In the genomic region with DNA sequence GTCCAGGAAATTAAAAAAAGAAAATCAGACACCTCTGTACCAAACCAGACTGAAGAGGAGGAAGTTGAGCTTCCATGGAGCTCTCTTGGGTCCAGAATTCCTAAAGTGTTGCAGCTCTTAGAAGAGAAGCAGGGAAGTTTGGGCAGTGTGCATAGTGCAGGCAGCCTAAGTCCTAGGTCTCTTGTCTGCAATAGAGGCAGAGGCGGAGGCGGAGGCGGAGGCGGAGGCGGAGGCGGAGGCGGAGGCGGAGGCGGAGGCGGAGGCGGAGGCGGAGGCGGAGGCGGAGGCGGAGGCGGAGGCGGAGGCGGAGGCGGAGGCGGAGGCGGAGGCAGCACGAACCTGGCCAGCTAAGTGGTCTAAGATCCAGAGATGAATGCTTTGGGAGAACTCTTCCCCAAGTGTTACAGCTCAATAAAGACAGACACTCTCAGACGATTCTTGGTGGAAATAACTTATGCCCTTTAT, we compare ENCODE assay signal across 8 mouse cellular contexts. TPM values are rescaled to one million over a fixed set of nuclear protein-coding genes. Genes with fewer than 3 reads are reported as not detected.
DNase-seq lines count a peak whose midpoint lies in the region; ATAC-seq lines count a peak whose summit lies in the region.

No protein-coding gene starts in this region.

- H3K27ac ChIP-seq in heart, embryonic 12.5 days (ENCODE audit: poor library complexity, severe bottlenecking): no peak overlapping the region
- peak overlapping the region; percentile 95 for H3K27ac ChIP-seq in lung, embryonic 16.5 days (ENCODE audit: low read length)

- ATAC-seq in heart, embryonic 12.5 days (ENCODE audit: insufficient number of reproducible peaks, low FRiP score): no peak
- ATAC-seq in lung, embryonic 16.5 days (ENCODE audit: low read depth): peak; percentile 60

- H3K4me3 ChIP-seq in heart, embryonic 12.5 days: no peak overlapping the region
- peak overlapping the region; percentile 30 for H3K4me3 ChIP-seq in lung, embryonic 16.5 days (ENCODE audit: low read length)

- peaks cover 32% of the 10 kb centered on the region for H3K4me1 ChIP-seq in heart, embryonic 12.5 days (replicated peaks)
- H3K4me1 ChIP-seq in lung, embryonic 16.5 days (replicated peaks; ENCODE audit: control insufficient read depth, insufficient read depth, low read length): peaks cover 55% of the 10 kb centered on the region

- peak overlapping the region; percentile 38 for H3K4me2 ChIP-seq in heart, embryonic 12.5 days
- peak overlapping the region; percentile 50 for H3K4me2 ChIP-seq in lung, embryonic 16.5 days (ENCODE audit: low read depth, low read length)

- no peak overlapping the region for H3K9ac ChIP-seq in heart, embryonic 12.5 days
- H3K9ac ChIP-seq in lung, embryonic 16.5 days (ENCODE audit: low read length): peak overlapping the region; percentile 21

- WGBS in heart, embryonic 12.5 days: 1% methylated on average over 21 of the region's 23 CpGs
- under 1% methylated on average over 7 of the region's 23 CpGs for WGBS in lung, embryonic 16.5 days

- H3K36me3 ChIP-seq in heart, embryonic 12.5 days: no peaks in the 10 kb centered on the region
- H3K36me3 ChIP-seq in lung, embryonic 16.5 days (ENCODE audit: control insufficient read depth, insufficient read depth, low read length): no peaks in the 10 kb centered on the region
- H3K36me3 ChIP-seq in splenic B cell, adult 2 months (ENCODE audit: control insufficient read depth, insufficient read depth, low read length, poor library complexity, severe bottlenecking): no peaks in the 10 kb centered on the region

- no peaks in the 10 kb centered on the region for H3K27me3 ChIP-seq in heart, embryonic 12.5 days (replicated peaks)
- no peaks in the 10 kb centered on the region for H3K27me3 ChIP-seq in lung, embryonic 16.5 days (ENCODE audit: control insufficient read depth, insufficient read depth, low read depth, low read length)
- no peaks in the 10 kb centered on the region for H3K27me3 ChIP-seq in splenic B cell, adult 2 months (ENCODE audit: control insufficient read depth, insufficient read depth, low read length, poor library complexity, severe bottlenecking)

- peak; percentile 32 for DNase-seq in right cerebral cortex, postnatal 14 days
- no peak for DNase-seq in right cerebral cortex, postnatal 25 days
- peak; percentile 43 for DNase-seq in embryo, embryonic 10.5 days (ENCODE audit: low spot score)
- peak; percentile 71 to 74 for DNase-seq in kidney, adult 8-10 months
- peak; percentile 49 for DNase-seq in splenic B cell, adult 2 months (ENCODE audit: low read depth, low spot score)
- no peak for DNase-seq in layer of hippocampus, adult 9-10 months (ENCODE audit: low spot score)

- H3K9me3 ChIP-seq in heart, embryonic 12.5 days (replicated peaks): no peaks in the 10 kb centered on the region
- H3K9me3 ChIP-seq in lung, embryonic 16.5 days (ENCODE audit: control insufficient read depth, low read length): no peaks in the 10 kb centered on the region

RNA-seq across cellular contexts. Expression of a gene that starts 12.7 kb away (rescaled TPM):
- polyA plus RNA-seq in heart, embryonic 12.5 days (2016; fragmentation: Nextera tagmentation; extraction: Ambion mirVana): 8.9 and 9.4 TPM in 2 replicates
- 32.3 and 35.2 TPM in 2 replicates for polyA plus RNA-seq in lung, embryonic 16.5 days (2015; fragmentation: Nextera tagmentation; extraction: Ambion mirVana)

RNA-seq across cellular contexts. Expression of a gene that starts 24.1 kb away (rescaled TPM):
- polyA plus RNA-seq in heart, embryonic 12.5 days (2016; fragmentation: Nextera tagmentation; extraction: Ambion mirVana): 34.5 and 35.9 TPM in 2 replicates
- 44.5 and 46.8 TPM in 2 replicates for polyA plus RNA-seq in lung, embryonic 16.5 days (2015; fragmentation: Nextera tagmentation; extraction: Ambion mirVana)

Comparison
In these comparisons a context has a peak if more than half of its experiments do, and no peak if none do; other contexts are left out.
1. DNase-seq: peak in right cerebral cortex, postnatal 14 days (single experiment), embryo, embryonic 10.5 days (single experiment), kidney, adult 8-10 months (2 of 2) and splenic B cell, adult 2 months (single experiment); none in right cerebral cortex, postnatal 25 days (single experiment) and layer of hippocampus, adult 9-10 months (single experiment).